Mouse (Mus musculus) c-Kit-positive CD71-negative TER-119-negative erythroid progenitor cells, embryonic 14.5 days (primary cell): ENCODE results near the gene Rad23a.
"Not testable (repeated sequence)": the region's sequence is repeated elsewhere in the genome, so short reads cannot be mapped to it uniquely, and the experiment has no call there.

ENCODE experiments used
- DNase-seq: peaks from one replicate; pipeline ENCODE4 v3.0.0-alpha.2; 2013; ENCODE audit warnings: low read depth

Rad23a gene

DNA sequence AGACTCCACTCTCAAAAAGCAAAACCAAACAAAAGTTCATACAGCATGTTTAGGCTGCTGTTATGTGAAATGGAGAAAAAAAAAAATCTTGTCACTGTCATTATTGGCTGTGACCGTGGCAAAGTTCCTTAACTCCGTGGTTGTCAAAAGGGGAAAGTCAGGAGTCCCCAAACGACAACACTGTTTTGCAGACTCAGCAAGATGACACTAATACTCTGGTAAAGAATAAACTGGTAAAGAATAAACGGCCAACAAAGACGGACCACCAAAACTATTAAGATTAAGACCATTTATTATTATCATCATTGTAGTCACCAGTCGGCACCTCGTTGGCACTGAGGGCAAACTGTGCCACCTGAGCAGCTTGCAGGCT lies 604 bp downstream of the Rad23a start:
- DNase-seq = no peak

- no peak for DNase-seq
Measured at GRCm38 (mm10) chr8:84839411-84839810, 1.1 kb downstream of the Rad23a start.

DNA sequence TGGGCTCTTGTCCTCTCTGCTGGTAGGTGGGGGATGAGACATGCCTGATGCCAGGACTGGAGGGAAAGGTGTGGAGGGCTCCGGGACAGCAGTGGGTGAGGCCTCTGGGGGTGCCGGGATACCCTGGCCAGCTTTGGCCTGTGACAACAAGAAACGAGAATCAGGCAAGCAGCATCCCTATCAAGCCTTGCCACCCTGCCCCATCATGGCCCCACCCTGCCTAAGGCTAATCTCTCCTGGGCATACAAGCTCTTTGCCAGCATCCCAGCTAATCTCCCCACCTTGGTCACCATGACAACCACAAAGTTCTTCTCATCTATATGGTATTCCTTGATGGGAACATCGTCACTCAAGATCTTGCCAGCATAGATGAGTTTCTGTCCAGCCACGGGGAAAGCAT lies 2.0 kb downstream of the Rad23a start:
- DNase-seq = no peak

GRCm38 (mm10) chr8:84837912-84838470 lies 2.5 kb downstream of the Rad23a start:
- DNase-seq = no peak

DNA sequence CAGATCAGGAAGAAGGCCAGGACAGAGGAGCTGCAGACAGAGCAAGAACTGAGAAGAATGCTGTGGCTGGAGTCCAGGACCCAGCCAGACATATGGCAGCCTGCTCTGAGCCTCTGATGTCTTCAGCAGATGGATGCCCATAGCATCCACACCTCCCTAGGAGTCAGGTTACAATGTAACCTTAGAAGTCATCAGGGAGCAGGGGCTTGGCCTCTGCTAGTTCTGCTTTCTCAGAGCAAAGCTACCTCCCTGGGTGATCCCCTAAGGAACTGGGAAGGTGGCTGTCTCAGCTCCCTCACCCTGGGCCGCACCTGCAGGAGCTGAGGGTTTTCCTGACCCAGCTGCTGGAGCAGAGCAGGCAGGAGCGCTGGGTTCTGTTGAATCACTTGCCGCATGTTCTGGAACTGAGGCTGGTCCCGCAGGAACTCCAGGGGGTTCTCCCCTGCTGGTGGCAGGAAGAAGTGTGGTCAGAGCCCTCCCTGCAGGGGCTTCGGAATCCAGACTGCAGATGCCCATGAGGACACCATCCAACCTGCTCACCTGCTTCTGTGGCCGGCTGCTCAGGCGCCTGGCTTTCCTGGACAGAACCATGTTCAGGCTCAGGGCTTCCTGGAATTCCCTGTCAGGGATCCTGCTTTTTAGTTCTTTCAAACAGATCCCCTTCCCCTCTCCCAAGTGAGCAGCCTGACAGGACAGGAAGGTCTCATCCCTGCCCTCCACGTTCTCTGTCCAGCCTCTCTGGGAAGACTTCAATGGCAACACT lies 3.1 kb downstream of the Rad23a start:
- no peak for DNase-seq

DNA sequence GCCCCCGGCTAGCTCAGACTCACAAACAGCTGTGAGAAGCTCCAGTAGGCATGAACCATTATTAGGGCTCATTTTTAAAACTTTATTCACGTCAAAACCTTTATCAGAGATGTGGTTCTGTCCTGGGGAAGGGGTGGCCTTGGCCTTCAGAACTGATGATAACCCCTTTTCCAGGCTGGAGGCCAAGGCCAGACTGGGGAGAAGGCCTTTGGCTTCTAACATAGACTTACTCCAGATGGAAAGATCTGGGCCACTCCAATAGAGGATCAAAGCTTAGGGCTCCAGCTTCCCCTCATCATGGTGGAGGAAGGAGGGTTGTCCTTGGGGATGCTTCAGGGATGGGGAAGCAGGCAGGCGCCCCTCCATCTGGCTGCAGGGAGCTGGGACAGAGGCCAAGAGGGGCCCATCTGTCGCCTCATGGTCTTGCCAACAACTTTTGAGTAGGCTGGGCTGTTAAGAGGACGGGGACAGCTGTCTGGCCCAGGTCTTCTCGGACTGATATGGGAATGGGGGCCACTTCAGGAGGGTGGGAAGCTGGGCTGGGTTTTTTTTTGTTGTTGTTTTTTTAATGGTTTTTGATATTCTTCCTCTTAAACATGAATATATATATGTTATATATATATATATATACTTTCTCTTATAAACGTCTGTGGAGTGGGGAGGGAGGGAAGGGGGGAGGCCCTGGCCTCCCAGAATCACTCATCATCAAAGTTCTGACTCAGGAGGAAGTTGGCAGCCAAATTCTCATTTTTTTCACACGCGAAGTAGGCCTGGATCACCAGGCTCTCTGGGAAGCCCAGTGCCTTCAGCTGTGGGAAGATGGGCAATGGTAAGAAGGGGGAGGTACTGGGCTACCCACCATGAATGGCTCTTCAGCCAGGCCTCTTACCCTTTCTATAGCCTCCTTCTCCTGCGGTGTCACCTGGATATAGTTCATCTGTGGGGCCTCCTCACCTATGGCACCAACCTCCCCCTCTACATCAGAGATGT lies 5.3 kb downstream of the Rad23a start:
- no peak for DNase-seq

GRCm38 (mm10) chr8:84834002-84834865 lies 6.2 kb downstream of the Rad23a start:
- DNase-seq = no peak

GRCm38 (mm10) chr8:84832759-84833742 lies 7.4 kb downstream of the Rad23a start:
- DNase-seq = no peak

GRCm38 (mm10) chr8:84832034-84832717 lies 8.3 kb downstream of the Rad23a start:
- no peak for DNase-seq

DNA sequence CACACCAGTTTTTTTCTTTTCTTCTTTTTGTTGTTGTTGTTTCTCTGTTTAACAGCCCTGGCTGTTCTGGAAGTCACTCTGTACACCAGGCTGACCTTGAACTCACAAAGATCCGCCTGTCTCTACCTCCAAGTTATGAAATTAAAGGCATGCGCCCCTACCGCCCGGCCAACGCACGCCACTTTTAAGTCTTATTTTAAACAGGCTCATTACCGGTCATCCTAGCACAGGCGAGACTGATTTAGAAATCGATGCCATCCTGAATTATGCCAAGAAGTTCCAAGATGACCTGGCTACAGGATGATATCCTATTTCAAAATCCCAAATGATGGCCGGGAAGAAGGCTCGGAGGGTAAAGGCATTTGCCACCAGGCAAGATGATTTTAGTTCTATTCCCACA lies 9.0 kb downstream of the Rad23a start, which contains the start of gene Gadd45gip1:
Gene Gadd45gip1 (plus strand): TSS at position 33 of the 400 bp plus-strand sequence.
- DNase-seq = no peak

- not testable (repeated sequence) for DNase-seq
Measured at GRCm38 (mm10) chr8:84826518-84826917, 13.9 kb downstream of the Rad23a start.

DNA sequence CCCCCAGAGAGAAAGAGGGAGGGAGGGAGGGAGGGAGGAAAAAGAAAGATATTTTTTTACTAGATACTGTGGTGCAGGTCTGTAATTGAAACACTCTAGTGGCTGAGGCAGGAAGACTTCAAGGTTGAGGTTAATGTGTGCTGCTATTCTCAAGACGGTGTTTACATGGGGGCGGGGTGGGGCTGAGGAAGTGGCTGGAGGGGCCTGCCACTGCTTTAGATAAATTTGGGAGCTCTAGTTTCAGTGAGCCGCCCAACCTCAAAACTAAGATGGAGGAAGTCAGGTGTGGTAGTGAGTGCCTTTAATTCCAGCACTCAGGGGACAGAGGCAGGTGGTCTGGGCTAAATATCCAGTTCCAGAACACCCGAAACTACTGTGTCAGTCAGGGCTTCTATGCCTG lies 14.8 kb downstream of the Rad23a start:
- no peak for DNase-seq

DNA sequence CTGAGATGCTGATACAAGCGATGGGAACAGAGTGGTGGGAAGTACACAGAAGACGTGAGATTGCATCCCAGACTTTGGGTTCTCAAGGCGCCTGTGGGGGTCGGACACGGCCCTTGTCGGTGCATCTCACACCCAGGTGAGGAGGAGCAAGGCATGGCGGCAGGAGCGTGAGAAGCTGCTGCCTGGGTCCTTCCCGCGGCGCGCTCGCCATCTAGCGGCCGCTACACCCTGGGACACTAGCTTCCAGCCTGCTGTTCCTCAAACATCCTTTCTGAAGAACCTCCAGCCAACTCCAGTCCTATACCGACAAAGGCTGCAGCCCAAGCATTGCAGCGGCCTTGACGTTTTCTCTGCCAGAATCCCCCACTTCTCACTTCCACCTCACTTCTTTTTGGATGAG lies 16.8 kb downstream of the Rad23a start:
- DNase-seq = no peak

DNA sequence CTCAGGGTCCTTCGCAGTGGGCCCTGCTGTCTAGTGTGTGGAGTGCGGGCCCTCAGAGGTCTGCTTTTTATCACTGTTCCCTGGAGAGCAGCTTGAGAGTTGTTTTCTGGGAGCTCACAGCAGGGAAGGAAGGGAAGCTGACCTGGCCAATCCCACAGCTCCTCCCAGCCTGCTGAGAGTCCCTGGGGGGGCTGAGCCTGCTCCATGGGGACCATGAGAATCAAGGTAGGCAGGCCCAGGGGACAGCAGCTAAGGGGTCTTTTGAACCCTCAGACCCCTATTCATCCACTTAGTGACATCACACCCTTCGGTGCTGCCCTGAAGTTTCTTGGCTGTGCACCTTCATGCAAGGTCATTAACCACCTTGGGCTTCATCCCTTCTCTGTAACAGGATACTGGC lies 17.7 kb downstream of the Rad23a start, which contains the start of gene Dand5:
Gene Dand5 (minus strand): TSS at position 101 of the 400 bp plus-strand sequence.
- DNase-seq = no peak

- DNase-seq = no peak
Measured at GRCm38 (mm10) chr8:84816117-84816516, 24.3 kb downstream of the Rad23a start.

DNA sequence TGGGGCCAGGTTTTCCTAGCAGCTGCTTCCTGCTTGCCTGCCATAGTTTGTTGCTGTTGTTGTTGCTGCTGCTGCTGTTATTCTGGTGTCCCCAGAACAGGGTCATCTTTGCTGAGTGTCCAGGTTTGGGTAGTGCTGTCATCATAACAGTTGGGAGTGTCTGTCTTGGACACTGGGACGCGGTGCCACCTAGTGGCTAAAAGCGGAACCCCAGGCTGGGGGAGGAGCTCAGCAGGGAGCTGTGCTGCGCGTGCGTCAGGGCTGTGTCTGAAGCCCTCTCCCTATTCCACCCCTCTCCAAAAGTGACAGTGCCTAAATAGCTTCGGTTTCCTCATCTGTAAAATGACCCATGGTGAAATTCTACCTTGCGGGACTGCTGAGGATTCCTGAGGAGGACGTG lies 24.9 kb downstream of the Rad23a start:
- DNase-seq = peak; percentile 95

DNA sequence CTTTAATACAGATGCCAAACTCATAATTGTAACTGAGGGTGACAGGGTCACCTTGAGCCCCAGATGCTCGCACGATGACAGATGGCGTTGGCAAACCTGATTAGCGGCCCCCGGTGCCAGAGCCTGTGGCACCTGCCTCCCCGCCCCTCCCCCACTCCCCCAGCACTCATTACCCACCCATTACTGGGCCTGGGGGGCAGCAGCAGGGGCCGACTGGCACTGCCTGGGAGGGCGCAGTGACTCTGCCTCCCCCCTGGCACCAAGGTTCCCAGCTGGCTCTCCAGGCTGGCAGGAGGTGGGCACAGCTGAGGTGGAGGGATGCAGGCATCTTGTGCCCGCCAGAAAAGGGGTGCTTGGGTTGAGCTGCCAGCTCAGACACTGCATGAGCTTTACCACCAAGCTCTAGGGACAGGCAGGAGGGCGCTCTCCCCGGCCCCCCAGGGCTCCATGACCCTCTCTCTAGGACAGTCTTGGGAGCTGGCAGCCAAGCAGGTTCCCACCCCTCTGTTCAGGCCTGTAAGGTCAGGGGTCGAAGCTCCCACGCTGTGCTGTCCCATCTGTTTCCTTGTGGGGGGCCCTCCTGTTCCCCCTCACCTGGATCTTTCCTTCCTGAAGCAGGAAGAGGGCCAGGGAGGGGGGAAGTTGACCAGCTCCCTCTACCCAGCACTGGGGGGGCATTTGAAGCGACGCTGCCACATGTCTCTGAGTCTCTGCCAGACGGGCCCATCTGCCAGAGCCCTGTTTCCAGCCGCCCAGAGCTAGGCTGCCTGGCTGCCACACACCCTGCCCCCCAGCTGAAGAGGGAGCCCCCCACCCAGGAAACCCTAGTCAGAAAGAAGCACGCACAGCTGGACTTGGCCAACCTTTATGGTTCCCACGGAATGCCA lies 25.7 kb downstream of the Rad23a start:
- DNase-seq = no peak

GRCm38 (mm10) chr8:84814240-84814554 lies 26.3 kb downstream of the Rad23a start:
- no peak for DNase-seq

- no peak for DNase-seq
Measured at GRCm38 (mm10) chr8:84813830-84814229, 26.6 kb downstream of the Rad23a start.
